Mouse (Mus musculus): ENCODE results near the gene Sh3bgr.

GRCm38 (mm10) chr16:96231974-96232373 is 31.7 kb downstream of the Sh3bgr start:
- TF ChIP-seq USF1 (IDR thresholded peaks at IDR 0.05; ENCODE audit: low read depth) (no peak), CTCF (IDR thresholded peaks at IDR 0.05; ENCODE audit: control insufficient read depth, insufficient read depth, insufficient read length) (no peak), CEBPB (IDR thresholded peaks at IDR 0.05; ENCODE audit: low read depth) (no peak), MAX (IDR thresholded peaks at IDR 0.05) (no peak), MYOG (IDR thresholded peaks at IDR 0.05; ENCODE audit: control insufficient read depth, extremely low read depth, insufficient read length) (no peak), MYOD1 (IDR thresholded peaks at IDR 0.05; ENCODE audit: control insufficient read depth, insufficient read length, low read depth) (no peak), FOSL1 (IDR thresholded peaks at IDR 0.05; ENCODE audit: insufficient read depth, low read length, poor library complexity, severe bottlenecking) (no peak)

Data from C2C12 (cell line).